In the genomic region with DNA sequence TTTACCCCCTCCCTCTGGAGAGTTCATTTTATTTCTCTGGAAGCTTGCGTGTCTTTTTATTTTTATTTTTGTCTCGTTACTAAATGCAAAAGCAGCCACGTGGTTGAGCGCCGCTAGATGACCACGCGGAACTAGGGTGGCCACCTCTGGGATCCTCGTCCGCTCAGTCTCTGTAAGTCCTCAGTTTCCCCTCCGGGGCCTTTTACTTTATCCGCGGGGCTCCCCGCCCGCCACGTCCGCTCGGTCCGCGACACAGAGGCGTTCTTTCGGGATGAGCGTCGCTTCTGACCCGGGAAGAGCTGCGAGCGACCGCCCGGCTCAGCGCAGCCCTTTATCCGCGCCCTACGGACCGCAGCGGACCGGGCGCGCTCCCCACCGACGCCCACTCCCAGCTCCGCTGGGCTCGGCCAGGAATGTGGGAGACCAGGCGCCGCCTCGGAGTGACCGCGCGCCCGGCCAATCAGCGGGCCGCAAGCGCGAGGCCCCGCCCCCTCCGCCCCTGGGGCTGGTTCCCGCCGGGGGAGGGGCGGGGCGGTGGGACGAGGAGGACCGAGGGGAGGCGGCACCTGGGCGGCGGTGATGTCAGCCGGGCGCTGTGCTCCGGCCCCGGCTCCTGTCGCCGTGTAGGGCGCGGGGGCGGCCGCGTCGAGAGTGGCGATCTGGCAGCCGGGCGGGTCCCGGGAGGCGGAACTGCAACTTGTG, we compare ENCODE assay signal across 8 mouse cellular contexts. TPM values are rescaled to one million over a fixed set of nuclear protein-coding genes. Genes with fewer than 3 reads are reported as not detected.
DNase-seq lines count a peak whose midpoint lies in the region; ATAC-seq lines count a peak whose summit lies in the region.

A gene (plus strand): TSS at position 530 of the 702 bp plus-strand sequence.

- H3K36me3 ChIP-seq in megakaryocyte, embryonic 14.5 days (replicated peaks; ENCODE audit: low read length): peaks cover 11% of the 10 kb centered on the region

- peak; percentile 92 for ATAC-seq in inflammation-experienced regulatory T-cells, adult 6 months

- peak within 1 kb of the TSS; percentile 95 for H3K4me3 ChIP-seq in megakaryocyte, embryonic 14.5 days (replicated peaks)

- intact Hi-C loops in gastrocnemius, postnatal 14 days (cut with DNase I; ENCODE audit: low total_unique reads): no loop called here

- H3K9me3 ChIP-seq in megakaryocyte, embryonic 14.5 days: no peaks in the 10 kb centered on the region

- H3K4me1 ChIP-seq in megakaryocyte, embryonic 14.5 days: peaks cover 64% of the 10 kb centered on the region

- H3K27me3 ChIP-seq in megakaryocyte, embryonic 14.5 days (replicated peaks): no peaks in the 10 kb centered on the region

- DNase-seq in adrenal gland, adult 18-20 months (ENCODE audit: low spot score in 2 of 2): peak; percentile 99
- peak; percentile 97 for DNase-seq in embryo, embryonic 10.5 days (ENCODE audit: low spot score)
- DNase-seq in gastrocnemius, postnatal 14 days: peak; percentile 95
- peak; percentile 78 to 89 for DNase-seq in left cerebral cortex, adult 9 months (ENCODE audit: low spot score in 2 of 2)
- DNase-seq in right cerebral cortex, adult 2 months (ENCODE audit: low spot score in 2 of 2): peak; percentile 91 to 93
- peak; percentile 96 for DNase-seq in urinary bladder, postnatal 14 days (ENCODE audit: low spot score)

RNA-seq across cellular contexts. Expression of the gene that starts here (rescaled TPM):
- total RNA-seq in adrenal gland, adult 18-20 months (2021): 10 to 100 TPM; 72.0 to 88.3 TPM
- total RNA-seq in gastrocnemius, postnatal 14 days (2021): 10 to 100 TPM; 43.5 to 49.8 TPM
- 10 to 100 TPM in 1 of 3 experiments, 1 to 10 TPM in 2; 7.7 to 14.1 (median 8.8) TPM for polyA plus RNA-seq in inflammation-experienced regulatory T-cells, adult 6 months (2017; shearing (Covaris generic))
- polyA plus RNA-seq in megakaryocyte, embryonic 14.5 days (2012; ENCODE audit: insufficient read depth, low replicate concordance): 1.7 and 3.4 TPM in 2 replicates

Comparison
In these comparisons a context has a peak if more than half of its experiments do, and no peak if none do; other contexts are left out.
1. Peak in every context shown above with its lines: DNase-seq, ATAC-seq and H3K4me3 ChIP-seq.